Mouse (Mus musculus): ENCODE results near the gene Mpst.
A peak's percentile ranks its signal among the peaks of the same experiment; 100 is the strongest.

The Mpst gene

DNA sequence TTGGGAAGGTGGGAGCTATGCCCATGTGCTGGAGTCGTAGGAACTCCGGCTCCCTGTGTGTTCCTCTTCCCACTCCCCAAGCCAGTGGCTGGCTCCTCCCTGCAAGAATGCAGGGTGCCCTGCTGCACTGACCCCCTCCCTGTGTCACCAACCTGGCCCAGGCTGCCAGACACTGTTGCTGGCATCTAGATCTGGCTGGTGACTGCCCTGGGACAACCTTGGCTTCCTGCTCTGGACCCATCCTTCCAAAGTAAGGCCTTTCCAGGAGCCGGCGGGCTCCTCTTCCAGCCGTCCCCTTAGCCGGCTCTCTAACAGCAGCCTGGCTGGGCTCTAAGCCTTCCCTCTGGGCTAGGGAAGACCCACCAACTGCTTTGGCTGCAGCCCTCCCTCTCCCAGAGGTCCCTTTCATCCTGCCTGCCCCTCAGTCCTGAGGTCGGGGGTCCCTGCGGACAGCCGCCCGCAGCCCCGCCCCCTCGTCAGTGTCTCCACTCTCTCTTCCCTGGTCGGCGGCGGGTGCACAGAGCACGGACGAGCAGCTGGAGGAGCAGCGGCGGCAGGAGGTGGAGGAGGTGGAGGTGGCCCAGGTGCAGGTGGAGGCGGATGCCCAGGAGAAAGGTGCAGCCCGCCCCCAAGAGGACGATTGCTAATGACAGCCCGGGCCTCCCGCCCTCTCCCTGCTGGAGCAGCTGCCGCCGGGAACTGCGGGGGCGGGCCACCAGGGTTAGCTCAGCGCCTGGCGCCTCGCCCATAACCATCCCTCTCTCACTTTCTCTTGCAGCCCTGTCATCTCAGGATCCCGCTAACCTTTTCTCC lies 30.4 kb downstream of the Mpst start:
- DNase-seq (ENCODE audit: low spot score in 2 of 2), result peak in 1 of 2 experiments; percentile 35

DNA sequence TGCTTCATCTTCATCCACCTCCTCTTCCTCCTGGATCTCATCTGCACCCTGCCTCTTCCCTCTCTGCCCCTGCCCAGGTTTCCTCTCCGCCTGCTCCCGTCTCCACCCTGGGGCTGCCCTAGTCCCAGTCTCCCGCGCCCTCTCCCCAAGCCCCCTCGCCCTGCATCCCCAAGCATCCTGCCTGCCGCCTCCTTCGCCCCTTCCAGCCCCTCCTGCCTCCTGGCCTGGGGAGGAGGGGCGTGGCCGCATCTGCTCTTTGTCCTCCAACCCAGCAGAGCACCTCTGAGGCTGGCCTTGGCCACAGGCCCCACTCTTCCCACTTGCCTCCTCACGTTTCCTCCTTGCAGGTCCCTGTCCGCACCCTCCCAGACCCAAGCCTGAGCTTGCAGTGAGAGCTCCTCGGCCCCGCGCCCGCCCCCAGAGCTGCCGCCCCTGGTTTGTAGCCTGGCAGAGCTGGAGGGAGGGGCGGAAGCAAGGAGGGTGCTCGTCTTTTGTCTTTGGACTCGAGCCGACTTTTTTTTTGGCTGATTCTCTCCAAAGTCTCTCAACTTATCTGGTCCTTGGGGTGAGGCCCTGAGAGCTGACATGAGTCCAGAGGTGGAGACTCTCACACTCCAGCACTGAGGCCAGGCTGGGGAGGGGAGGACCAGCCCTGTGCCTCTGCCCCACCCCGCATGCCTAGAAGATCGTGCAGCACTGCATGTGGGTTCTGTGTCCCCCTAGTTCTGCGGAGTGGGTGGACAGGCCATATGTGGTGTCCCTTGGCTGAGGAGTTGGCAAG lies 31.2 kb downstream of the Mpst start:
- DNase-seq (ENCODE audit: low spot score in 2 of 2), result no peak

DNA sequence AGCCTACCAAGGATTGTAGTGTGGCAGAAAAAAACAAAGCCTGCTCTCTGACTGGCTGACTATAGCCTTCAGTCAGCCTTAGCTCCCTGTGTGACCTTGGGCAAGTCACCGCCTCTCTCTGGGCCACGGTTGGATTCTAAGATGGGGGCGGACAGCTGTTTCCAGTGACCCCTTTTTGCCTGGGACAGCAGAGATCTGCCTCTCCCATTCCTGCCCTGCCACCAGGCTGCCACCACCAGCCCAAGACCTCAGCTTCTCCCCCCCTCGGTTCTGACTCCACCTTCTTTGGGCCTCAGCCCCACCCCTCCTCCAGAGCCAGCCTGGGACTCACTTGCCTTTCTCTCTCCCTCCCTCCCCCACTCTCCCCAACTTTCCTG lies 31.8 kb downstream of the Mpst start:
- DNase-seq (ENCODE audit: low spot score in 2 of 2), result no peak

DNA sequence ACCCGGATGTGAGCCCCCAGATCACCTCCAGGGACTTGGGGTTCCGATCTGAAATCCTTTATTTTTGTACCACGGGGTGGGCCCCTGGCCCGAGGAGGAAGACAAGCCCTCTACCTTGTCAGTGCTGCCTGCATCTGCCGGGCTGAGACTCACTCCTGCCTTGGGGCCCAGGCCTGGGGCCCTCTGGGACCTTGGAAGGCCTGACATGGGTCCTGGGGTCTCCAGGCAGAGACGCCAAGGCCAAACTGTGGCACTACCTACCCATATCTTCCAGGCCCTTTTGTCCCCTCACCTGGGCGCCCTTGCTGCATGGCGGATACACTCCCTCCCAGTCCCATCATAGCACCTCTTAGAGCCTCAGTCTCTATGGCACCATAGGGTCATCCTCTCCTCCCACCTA lies 32.3 kb downstream of the Mpst start:
- DNase-seq (ENCODE audit: low spot score in 2 of 2), result no peak

DNA sequence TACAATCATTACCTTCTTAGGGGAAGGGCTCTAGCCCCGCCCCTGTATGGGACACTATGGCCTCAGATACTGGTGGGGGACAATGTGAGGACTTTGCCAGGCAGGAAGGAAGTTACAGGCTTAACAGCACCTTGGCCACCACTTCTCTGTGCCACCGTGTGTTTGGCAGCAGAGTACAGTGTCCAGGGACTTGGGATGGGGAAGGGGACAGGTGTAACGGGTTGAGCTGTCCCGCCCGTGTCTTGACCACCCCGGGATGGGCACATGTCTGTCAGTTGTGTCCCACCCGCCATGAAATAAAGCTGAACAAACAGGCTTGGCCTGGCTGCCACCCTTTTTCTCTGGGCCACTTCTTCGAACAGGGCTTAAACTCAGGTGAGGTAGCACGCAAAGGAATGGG lies 32.8 kb downstream of the Mpst start:
- DNase-seq (ENCODE audit: low spot score in 2 of 2), result no peak

DNA sequence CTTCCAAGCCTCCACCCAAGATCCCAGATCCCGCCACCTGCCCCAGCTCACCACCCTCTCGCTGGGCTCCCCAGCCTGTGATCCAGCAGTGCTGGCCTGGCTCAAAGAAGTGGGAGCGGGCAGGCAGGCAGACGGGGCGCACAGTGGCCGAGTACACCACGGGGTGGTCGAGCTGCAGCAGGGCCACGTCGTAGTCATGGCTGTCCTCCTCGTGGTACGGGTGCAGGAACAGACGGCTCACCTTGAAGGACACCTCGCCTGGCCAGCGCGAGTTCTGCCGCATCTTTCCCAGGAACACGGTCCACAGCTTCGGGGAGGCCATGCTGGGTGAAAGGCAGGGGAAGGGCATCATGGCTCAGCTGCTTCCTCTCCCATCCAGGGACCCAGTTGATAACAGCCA lies 36.0 kb downstream of the Mpst start:
- no peak for DNase-seq (ENCODE audit: low spot score in 2 of 2)

DNA sequence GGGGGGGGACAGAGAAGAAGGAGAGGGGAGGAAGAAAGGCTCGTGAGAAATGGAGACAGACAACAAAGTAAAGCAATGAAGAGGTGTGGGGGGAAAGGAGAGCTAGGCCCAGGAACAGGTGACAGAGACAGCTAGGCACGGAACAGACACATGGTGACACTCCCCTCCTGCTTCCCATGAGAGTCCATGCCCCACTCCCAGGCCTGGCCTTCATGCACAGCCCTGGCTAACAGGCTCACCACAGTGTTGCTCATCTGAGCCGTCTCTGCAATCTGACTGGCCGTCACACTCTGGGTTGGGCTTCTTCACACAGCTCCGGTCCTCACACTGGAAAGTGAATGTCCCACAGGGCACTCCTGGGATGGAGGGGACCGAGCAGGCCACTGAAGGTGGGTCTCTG lies 37.6 kb downstream of the Mpst start:
- DNase-seq (ENCODE audit: low spot score in 2 of 2), result no peak

DNA sequence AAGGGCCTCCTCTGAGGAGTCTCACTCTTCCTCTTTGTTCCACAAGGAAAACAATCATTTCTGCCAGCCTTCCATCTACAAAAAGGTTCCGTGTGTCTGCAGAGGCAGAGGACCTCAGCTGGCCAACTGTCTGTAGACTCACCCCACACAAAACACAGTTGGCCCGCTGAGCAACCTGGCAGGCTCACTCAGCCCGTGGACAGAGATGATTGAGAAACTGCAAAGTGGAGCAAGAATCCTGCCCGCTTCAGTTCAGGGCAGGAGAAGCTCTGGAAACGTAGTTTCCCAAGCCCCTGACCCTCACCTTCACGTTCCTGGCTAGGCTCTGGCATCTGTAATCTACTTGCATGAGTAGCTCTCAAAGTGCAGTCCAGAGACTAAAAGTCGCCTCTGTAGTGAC lies 40.9 kb downstream of the Mpst start:
- DNase-seq (ENCODE audit: low spot score in 2 of 2), result no peak

DNA sequence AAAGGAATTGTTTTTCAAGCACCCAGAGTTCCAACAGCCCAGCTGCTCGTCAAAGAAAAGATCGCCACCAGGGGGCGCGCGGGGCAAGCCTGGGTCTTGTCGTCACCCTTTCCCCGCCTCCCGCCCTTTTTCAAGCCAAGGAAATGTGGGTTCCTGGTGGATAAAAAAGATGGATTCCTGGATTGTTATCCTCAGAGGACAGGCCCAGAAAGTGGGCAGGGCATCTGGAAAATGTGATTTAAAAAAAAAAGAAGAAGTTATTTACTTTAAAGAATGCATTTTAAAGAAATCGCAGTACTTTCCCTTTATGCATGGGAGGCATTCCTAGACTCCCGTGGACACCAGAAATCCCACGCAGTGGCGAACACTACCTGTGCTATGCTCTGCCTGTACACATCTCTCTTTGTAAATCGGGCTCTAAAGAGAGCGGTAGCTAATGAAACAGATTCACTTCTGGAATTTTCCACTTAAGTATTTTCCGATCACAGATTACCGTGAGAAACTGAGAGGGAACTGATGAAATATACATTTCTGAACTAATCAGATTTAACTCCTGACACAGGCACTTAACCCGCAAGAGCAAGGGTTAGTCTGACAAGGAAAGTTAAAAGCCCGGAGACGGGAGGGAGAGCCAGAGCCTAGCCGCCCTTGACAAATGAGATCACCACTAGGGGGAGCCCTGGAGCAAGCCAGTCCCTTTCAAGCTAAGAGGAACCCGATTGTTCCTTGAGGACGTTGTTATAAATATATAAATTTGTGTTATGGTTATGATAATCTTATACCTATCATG lies 41.7 kb downstream of the Mpst start:
- peak; percentile 78 to 85 for DNase-seq (ENCODE audit: low spot score in 2 of 2)

DNA sequence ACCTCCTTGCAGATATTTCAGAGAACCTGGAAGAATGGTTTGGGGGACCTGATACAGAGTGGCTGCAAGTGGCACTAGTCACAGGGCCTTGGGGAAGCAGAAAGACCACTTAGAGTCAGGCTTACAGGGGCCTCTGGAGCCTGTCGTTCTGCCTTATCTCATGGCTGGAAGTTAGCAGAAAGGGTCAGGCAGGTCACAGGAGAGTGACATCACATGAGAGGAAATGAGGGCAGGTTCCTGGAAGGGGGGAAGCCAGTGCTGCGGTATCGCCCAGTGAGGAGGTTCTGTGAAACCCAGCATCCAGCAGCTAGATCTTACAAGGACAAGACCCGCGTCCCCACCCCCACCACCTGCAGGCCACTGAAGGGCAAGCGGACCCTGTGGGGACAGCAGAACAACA lies 42.9 kb downstream of the Mpst start:
- DNase-seq (ENCODE audit: low spot score in 2 of 2), result no peak

DNA sequence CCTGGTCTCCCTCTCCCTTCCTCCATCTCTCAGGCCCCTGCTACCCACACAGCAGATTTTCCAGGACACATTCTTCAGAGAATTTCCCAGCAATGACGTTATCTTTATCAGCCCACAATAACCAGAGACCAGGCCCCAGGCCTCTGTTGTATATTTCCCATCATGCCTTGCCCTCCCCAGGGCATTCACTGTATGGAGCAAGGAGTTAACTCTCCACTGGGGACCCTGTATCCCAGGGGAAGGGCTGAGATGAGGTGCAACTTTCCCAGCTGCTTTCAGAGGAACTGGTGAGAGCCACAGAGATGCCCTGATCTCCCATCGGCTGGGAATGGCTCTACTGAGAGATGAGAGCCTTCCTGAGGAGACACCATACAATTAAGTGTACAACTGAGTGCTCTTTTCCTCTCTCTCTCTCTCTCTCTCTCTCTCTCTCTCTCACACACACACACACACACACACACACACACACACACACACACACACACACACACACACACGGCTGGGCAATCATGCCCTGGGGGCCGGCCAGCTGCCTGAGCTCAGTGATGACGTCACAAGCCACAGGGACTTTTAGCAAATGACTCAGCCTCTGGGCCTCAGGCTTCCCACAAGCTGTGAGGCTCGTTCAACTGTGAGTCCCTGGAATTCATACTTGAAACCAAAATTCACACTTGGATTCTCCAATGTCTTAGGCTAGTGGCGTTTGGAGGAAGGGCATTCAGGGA lies 43.6 kb downstream of the Mpst start:
- peak; percentile 58 to 60 for DNase-seq (ENCODE audit: low spot score in 2 of 2)

DNA sequence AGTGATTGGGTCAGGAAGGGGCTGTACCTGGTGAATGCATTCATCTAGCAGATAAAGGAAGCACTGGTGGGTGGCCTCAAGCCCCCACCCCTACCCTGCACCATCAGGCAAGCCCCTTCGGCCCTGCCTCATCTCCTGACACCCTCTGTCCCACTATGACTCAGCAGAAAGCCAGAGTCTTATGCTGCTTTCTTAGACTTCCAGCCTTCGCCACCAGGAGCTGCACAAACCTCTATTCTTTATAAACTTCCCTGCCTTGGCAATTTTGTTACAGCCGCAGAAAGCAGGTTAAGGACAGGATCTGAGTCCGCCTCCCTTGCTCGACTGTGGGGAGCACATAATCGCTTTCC lies 44.2 kb downstream of the Mpst start:
- DNase-seq (ENCODE audit: low spot score in 2 of 2), result no peak

DNA sequence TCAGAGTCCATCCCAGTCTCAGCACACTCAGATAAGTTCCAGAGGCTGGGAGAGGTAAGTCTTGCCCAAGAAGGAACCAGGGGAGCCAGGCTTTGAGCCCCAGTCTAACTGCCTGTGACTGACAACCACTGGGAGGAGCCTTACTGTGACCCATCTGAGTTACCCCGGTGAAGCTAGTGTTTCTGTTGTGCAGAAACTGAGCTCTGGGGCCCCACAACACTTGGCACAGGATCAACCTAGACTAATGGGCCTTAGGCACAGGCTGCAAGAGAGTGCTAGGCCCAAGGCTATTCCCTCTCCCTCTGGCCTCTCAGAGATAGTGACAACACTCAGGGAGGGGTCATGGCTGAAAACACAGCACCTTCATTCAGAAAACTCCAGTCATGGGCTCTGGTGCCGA lies 45.0 kb downstream of the Mpst start:
- no peak for DNase-seq (ENCODE audit: low spot score in 2 of 2)

DNA sequence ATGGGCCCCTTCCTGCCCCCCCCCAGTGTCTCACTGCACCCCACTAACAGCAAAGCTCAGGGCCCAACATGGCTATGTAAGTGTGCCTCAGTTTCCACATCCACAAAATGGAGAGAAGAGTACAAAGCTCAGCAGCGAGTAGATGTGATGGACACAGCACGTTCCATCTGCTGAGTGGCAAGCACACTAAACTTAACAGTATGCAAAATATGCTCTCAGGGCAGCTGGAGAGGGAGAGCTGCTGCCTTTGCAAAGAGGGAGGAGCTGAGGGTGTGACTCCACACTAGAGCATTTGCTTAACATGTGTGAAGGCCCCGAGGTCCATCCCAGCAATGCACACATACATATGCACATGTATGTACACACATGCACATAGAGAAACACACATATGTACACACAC lies 46.7 kb downstream of the Mpst start:
- no peak for DNase-seq (ENCODE audit: low spot score in 2 of 2)

DNA sequence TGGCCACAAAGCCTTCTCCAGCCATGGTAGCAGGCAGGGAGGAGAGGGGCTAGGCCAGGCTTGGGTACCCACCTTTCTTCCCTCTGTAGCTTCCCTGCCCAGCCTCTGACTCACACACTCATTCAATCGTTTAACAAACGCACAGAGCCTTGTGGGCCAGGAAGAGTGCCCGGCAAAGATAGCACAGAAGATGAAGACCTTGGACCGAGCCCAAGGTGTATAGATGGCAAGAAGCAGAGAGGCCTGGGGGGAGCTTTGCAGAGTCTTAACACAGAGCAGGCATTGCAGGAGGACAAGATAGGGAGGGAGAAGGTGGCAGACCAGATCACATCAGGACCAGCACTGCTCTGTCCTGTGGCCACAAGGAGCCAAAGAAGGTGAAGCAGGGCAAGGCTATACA lies 49.0 kb downstream of the Mpst start:
- no peak for DNase-seq (ENCODE audit: low spot score in 2 of 2)

DNA sequence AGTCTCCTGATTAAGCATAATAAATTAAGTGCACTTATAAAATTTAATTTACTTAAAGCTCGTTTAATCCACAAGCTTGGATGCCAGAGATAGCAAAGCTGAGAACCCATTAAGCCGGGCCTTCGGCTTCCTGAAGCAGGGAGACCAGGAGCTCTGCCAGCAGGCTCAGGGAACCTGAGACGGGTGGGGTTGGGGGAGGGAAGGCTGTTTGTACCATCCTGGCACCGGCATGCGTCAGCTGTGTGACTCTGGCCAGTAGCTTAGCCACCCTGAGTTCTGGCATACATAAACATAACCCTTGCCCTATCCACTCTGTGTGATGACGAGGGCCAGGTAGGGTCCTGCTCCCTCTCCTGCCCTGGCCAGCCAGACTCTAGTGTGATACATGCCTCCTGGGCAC lies 49.8 kb downstream of the Mpst start:
- no peak for DNase-seq (ENCODE audit: low spot score in 2 of 2)

DNA sequence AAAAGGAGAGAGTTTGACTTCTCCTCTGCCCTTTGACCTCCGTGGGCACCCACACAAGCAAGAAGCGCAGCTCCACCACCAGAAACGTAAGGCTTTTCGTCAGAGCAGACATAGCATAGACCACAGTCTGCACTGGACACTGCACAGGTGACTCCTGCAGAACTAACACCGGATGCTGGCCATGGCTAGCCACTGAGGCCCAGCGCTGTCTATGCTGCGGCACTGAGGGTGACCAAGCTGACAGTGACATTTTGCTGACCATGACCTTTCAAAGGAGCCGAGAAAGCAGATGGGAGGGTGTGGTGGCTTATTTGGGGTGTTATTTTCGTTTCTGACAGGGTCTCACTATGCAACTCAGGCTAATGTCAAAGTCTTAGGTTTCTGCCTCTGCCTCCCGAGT lies 51.0 kb downstream of the Mpst start:
- DNase-seq (ENCODE audit: low spot score in 2 of 2), result no peak

DNA sequence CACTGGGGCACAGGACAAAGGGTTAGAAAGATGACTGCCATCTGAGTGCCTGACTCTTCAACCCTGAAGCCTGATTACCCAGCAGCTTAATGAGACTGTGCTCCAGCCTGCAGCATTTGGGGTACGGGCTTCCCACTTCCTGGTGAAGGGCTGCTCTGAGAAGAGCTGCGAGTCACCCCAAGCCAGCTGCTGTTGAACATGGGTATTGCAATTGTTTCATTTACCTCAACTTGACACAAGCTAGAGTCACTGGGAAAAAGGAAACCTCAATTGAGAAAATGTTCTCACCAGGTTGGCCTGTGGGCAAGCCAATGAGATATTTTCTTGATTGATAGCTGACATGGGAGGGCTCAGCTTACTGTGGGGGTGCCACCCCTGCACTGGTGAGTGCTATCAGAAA lies 56.8 kb downstream of the Mpst start:
- DNase-seq (ENCODE audit: low spot score in 2 of 2), result no peak

Measured in spleen, postnatal 36 days (tissue).